Mouse (Mus musculus) erythroblast, embryonic 14.5 days (primary cell): ENCODE measurements around the gene Unc45b.

Source experiments
- GATA1 ChIP-seq: IDR thresholded peaks from 2 replicates; pipeline ENCODE4 v1.6.1; 2012; ENCODE audit warnings: low read length, inconsistent platforms, mixed read lengths
- TAL1 ChIP-seq: IDR thresholded peaks from 3 replicates; pipeline ENCODE4 v1.6.1; 2012; ENCODE audit warnings: low read length, inconsistent platforms, mixed read lengths

DNA sequence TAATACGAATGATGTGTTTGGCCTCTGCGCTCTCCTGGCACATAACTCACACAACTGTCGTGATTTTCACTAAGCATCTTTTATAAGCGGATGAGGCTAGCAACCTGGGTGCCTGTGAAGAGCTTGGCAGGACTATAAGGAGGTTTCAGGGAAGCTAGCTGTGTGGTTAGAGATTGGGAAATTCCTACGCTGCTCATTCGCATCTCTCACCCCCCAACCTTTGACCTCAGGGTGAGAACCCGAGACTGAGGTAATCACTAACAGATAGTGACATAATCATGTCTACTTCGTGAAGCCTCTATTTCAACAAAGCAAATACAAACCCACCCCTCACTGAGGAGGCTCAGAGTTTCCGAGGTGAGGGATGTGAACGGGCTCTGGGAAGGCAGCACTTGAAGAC, 10.4 kb downstream of the Unc45b start:
- no peak for TF ChIP-seq GATA1
- no peak for TF ChIP-seq TAL1
